Mouse (Mus musculus) c-Kit-positive CD71-negative TER-119-negative erythroid progenitor cells, embryonic 14.5 days (primary cell): ENCODE data around the gene Timm8a1.

Source experiments
- DNase-seq: peaks from one replicate; pipeline ENCODE4 v3.0.0-alpha.2; 2013; ENCODE audit warnings: low read depth

The Timm8a1 gene

DNA sequence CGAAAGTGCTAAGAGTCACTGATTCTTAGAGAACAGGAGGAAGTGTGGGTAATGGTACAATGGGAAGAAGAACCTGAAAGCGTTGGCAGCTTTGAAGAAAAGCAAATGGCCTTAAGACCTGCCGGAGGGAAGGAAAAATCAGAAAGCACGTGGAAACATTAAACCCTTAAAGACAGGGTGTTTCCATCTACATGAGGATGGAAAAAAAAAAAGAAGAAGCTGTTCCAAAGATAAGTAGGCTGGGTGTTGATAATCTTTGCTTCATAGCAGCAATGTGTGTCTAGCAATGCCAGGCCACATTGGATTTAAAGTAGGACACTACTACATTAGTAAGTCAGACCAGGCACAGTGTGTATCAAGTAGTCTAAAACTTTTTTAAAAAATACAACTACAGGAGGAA lies 16.4 kb downstream of the Timm8a1 start:
- no peak for DNase-seq

GRCm38 (mm10) chrX:134523772-134524171 lies 17.9 kb downstream of the Timm8a1 start:
- DNase-seq: no peak

- DNase-seq: no peak
Measured at GRCm38 (mm10) chrX:134509473-134509872, 32.2 kb downstream of the Timm8a1 start.

DNA sequence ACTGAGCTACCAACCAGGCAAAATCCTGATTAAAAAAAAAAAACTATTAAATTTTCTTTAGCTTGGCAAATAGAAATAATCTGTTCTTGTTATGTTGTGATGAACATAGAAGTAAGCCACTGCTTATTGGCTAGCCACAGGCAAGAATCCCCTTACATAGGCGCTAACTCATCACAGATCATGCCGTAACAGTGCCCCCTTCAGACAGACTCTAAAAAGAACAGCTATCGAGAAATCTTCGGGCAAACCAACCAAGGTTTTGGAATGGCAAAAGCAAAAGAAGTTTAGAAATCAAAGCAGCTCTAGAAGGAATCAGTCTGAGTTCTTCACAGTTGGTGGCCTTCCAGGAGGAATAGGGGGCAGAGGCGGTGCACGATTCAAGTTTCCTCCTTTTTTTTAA lies 33.7 kb downstream of the Timm8a1 start:
- no peak for DNase-seq

- DNase-seq: no peak
Measured at GRCm38 (mm10) chrX:134500651-134501050, 41.0 kb downstream of the Timm8a1 start.
